Mouse (Mus musculus) hindbrain, embryonic 15.5 days (tissue): ENCODE results near the gene Rufy2. TPM values are rescaled to one million over a fixed set of nuclear protein-coding genes. Genes with fewer than 3 reads are reported as not detected.

Experiments used
- ATAC-seq: fragments of 200-750 bp; cut with Nextera tagmentation; 2 replicates; pipeline ENCODE4 v1.8.0; 2017; ENCODE audit warnings: low read depth, moderate number of reproducible peaks, moderate TSS enrichment; ENCODE audit not compliant: low FRiP score
- H3K27ac ChIP-seq: fragments of 300-500 bp; sonication (generic); replicated peaks from 2 replicates; pipeline ENCODE4 v1.5.1; 2015; ENCODE audit warnings: mild to moderate bottlenecking, inconsistent platforms
- H3K27me3 ChIP-seq: fragments of 300-500 bp; sonication (generic); 2 replicates; pipeline ENCODE4 v1.6.1; 2015; ENCODE audit warnings: control low read depth, inconsistent platforms
- H3K36me3 ChIP-seq: fragments of 300-500 bp; sonication (generic); 2 replicates; pipeline ENCODE4 v1.6.1; 2015; ENCODE audit warnings: control low read depth, inconsistent platforms
- H3K4me1 ChIP-seq: fragments of 300-500 bp; sonication (generic); replicated peaks from 2 replicates; pipeline ENCODE4 v1.6.1; 2015; ENCODE audit warnings: control low read depth, inconsistent platforms
- H3K4me2 ChIP-seq: fragments of 300-500 bp; sonication (generic); 2 replicates; pipeline ENCODE4 v1.6.1; 2015; ENCODE audit warnings: moderate library complexity, mild to moderate bottlenecking, inconsistent platforms
- H3K4me3 ChIP-seq: fragments of 300-500 bp; sonication (generic); 2 replicates; pipeline ENCODE4 v1.5.1; 2015; ENCODE audit warnings: mild to moderate bottlenecking, inconsistent platforms
- H3K9ac ChIP-seq: fragments of 300-500 bp; sonication (generic); 2 replicates; pipeline ENCODE4 v1.6.1; 2015; ENCODE audit warnings: inconsistent platforms
- H3K9me3 ChIP-seq: fragments of 300-500 bp; sonication (generic); 2 replicates; pipeline ENCODE4 v1.6.1; 2016; ENCODE audit warnings: control low read depth, inconsistent platforms
- WGBS: fragments of 180-500 bp; shearing (Covaris S2); methylation state at CpG from one replicate; pipeline ENCODE4 v1.1.7; 2015; 5-methylcytosine and 5-hydroxymethylcytosine counted together
- polyA plus RNA-seq: library from polyadenylated mRNA; unstranded; fragments of >200 nt; fragmentation: Nextera tagmentation; extraction: Ambion mirVana; gene quantifications from 2 replicates; pipeline ENCODE4 v1.2.1, GENCODE M21; 2015

Gene Rufy2
- polyA plus RNA-seq: 58.5 and 61.9 TPM in 2 replicates

GRCm38 (mm10) chr10:62980039-62980954 lies at the start of gene Rufy2:
Gene Rufy2 (plus strand): TSS chr10:62980223.
- no peaks in the 10 kb centered on the region for H3K9me3 ChIP-seq
- H3K9ac ChIP-seq: peak within 1 kb of the TSS; percentile 93
- peaks cover 21% of the 10 kb centered on the region for H3K36me3 ChIP-seq
- ATAC-seq: peak; percentile 93
- H3K4me1 ChIP-seq: peaks cover 8% of the 10 kb centered on the region
- under 1% methylated on average over 69 of the region's 77 CpGs for WGBS
- H3K27me3 ChIP-seq: no peaks in the 10 kb centered on the region
- H3K4me3 ChIP-seq: peak within 1 kb of the TSS; percentile 99
- peak within 1 kb of the TSS; percentile 89 for H3K27ac ChIP-seq
- peak within 1 kb of the TSS; percentile 54 for H3K4me2 ChIP-seq

- Histone ChIP-seq H3K4me1 (no peaks in the 10 kb centered on the region), H3K4me2 (no peak overlapping the region), H3K9me3 (no peaks in the 10 kb centered on the region), H3K27ac (no peak overlapping the region), H3K36me3 (peaks cover 50% of the 10 kb centered on the region), H3K4me3 (no peak overlapping the region), H3K9ac (no peak overlapping the region), H3K27me3 (no peaks in the 10 kb centered on the region)
- no peak for ATAC-seq
- 91% methylated on average over 1 of the region's 1 CpGs for WGBS
Observed at GRCm38 (mm10) chr10:62932381-62932780, 47.6 kb upstream of the Rufy2 start.

GRCm38 (mm10) chr10:62944975-62945580 lies 34.9 kb upstream of the Rufy2 start:
- Histone ChIP-seq H3K4me1 (0 out of 2 replicates have a peak, but pooled peaks cover 3% of the 10 kb centered on the region), H3K27me3 (no peaks in the 10 kb centered on the region), H3K27ac (no peak overlapping the region), H3K9ac (no peak overlapping the region), H3K36me3 (peaks cover 24% of the 10 kb centered on the region), H3K9me3 (no peaks in the 10 kb centered on the region), H3K4me2 (no peak overlapping the region), H3K4me3 (no peak overlapping the region)
- no peak for ATAC-seq
- 89% methylated on average over 10 of the region's 10 CpGs for WGBS

GRCm38 (mm10) chr10:62946738-62947471 lies 33.1 kb upstream of the Rufy2 start, which contains the start of gene Dna2:
Gene Dna2 (plus strand): TSS chr10:62947026.
- Histone ChIP-seq H3K4me2 (peak within 1 kb of the TSS; percentile 88), H3K9me3 (no peaks in the 10 kb centered on the region), H3K9ac (peak within 1 kb of the TSS; percentile 54), H3K27ac (peak within 1 kb of the TSS; percentile 82), H3K36me3 (peaks cover 24% of the 10 kb centered on the region), H3K4me3 (peak within 1 kb of the TSS; percentile 61), H3K27me3 (no peaks in the 10 kb centered on the region), H3K4me1 (0 out of 2 replicates have a peak, but pooled peaks cover 3% of the 10 kb centered on the region)
- under 1% methylated on average over 66 of the region's 68 CpGs for WGBS
- ATAC-seq: peak; percentile 93

- H3K36me3 ChIP-seq: peaks cover 15% of the 10 kb centered on the region
- H3K4me3 ChIP-seq: no peak overlapping the region
- no peak overlapping the region for H3K4me2 ChIP-seq
- ATAC-seq: no peak
- no peaks in the 10 kb centered on the region for H3K27me3 ChIP-seq
- H3K9ac ChIP-seq: no peak overlapping the region
- no peaks in the 10 kb centered on the region for H3K9me3 ChIP-seq
- 93% methylated on average over 7 of the region's 7 CpGs for WGBS
- H3K4me1 ChIP-seq: 0 out of 2 replicates have a peak, but pooled peaks cover 3% of the 10 kb centered on the region
- H3K27ac ChIP-seq: no peak overlapping the region
Observed at GRCm38 (mm10) chr10:62948551-62948950, 31.5 kb upstream of the Rufy2 start.

- Histone ChIP-seq H3K4me2 (no peak overlapping the region), H3K27me3 (no peaks in the 10 kb centered on the region), H3K4me3 (no peak overlapping the region), H3K9me3 (no peaks in the 10 kb centered on the region), H3K27ac (no peak overlapping the region), H3K36me3 (peaks cover 32% of the 10 kb centered on the region; the same call in 1 of the 2 replicates), H3K9ac (no peak overlapping the region), H3K4me1 (no peaks in the 10 kb centered on the region)
- 97% methylated on average over 7 of the region's 7 CpGs for WGBS
- no peak for ATAC-seq
Observed at GRCm38 (mm10) chr10:62963956-62964355, 16.1 kb upstream of the Rufy2 start.

GRCm38 (mm10) chr10:62965796-62966195 lies 14.2 kb upstream of the Rufy2 start:
- Histone ChIP-seq H3K4me3 (no peak overlapping the region), H3K4me2 (no peak overlapping the region), H3K4me1 (no peaks in the 10 kb centered on the region), H3K9ac (no peak overlapping the region), H3K27ac (no peak overlapping the region), H3K9me3 (no peaks in the 10 kb centered on the region), H3K36me3 (peaks cover 28% of the 10 kb centered on the region; the same call in 1 of the 2 replicates), H3K27me3 (no peaks in the 10 kb centered on the region)
- whole genome bisulfite sequencing: 92% methylated on average over 11 of the region's 11 CpGs
- ATAC-seq: no peak

GRCm38 (mm10) chr10:62966291-62966690 lies 13.7 kb upstream of the Rufy2 start:
- no peak overlapping the region for H3K4me3 ChIP-seq
- H3K9ac ChIP-seq: no peak overlapping the region
- H3K4me1 ChIP-seq: no peaks in the 10 kb centered on the region
- 93% methylated on average over 15 of the region's 15 CpGs for WGBS
- no peaks in the 10 kb centered on the region for H3K9me3 ChIP-seq
- no peak overlapping the region for H3K4me2 ChIP-seq
- H3K36me3 ChIP-seq: peaks cover 27% of the 10 kb centered on the region; the same call in 1 of the 2 replicates
- H3K27me3 ChIP-seq: no peaks in the 10 kb centered on the region
- no peak overlapping the region for H3K27ac ChIP-seq
- no peak for ATAC-seq

GRCm38 (mm10) chr10:62971821-62972220 lies 8.2 kb upstream of the Rufy2 start:
- no peak overlapping the region for H3K4me3 ChIP-seq
- H3K9ac ChIP-seq: no peak overlapping the region

GRCm38 (mm10) chr10:62979667-62980038 lies 370 bp upstream of the Rufy2 start:
- H3K4me2 ChIP-seq: peak overlapping the region; percentile 54

More at GRCm38 (mm10) chr10:62971821-62972220, 8.2 kb upstream of the Rufy2 start:
- ATAC-seq: no peak
- Histone ChIP-seq H3K27me3 (no peaks in the 10 kb centered on the region), H3K4me1 (no peaks in the 10 kb centered on the region), H3K9me3 (no peaks in the 10 kb centered on the region), H3K36me3 (0 out of 2 replicates have a peak, but pooled peaks cover 6% of the 10 kb centered on the region), H3K27ac (no peak overlapping the region), H3K4me2 (no peak overlapping the region)
- 47% methylated on average over 16 of the region's 16 CpGs for WGBS

GRCm38 (mm10) chr10:62984072-62984471 lies 4.0 kb downstream of the Rufy2 start:
- 98% methylated on average over 11 of the region's 11 CpGs for WGBS
- peaks cover 8% of the 10 kb centered on the region for H3K4me1 ChIP-seq

More at GRCm38 (mm10) chr10:62979667-62980038, 370 bp upstream of the Rufy2 start:
- Histone ChIP-seq H3K9me3 (no peaks in the 10 kb centered on the region), H3K4me3 (peak overlapping the region; percentile 99), H3K27me3 (no peaks in the 10 kb centered on the region), H3K4me1 (peaks cover 8% of the 10 kb centered on the region), H3K27ac (peak overlapping the region; percentile 89), H3K36me3 (peaks cover 16% of the 10 kb centered on the region), H3K9ac (peak overlapping the region; percentile 23)
- 7% methylated on average over 10 of the region's 10 CpGs for WGBS
- no peak; the same call in 1 of the 2 replicates for ATAC-seq

More at GRCm38 (mm10) chr10:62984072-62984471, 4.0 kb downstream of the Rufy2 start:
- no peak overlapping the region for H3K4me3 ChIP-seq
- no peaks in the 10 kb centered on the region for H3K9me3 ChIP-seq
- no peak overlapping the region for H3K4me2 ChIP-seq
- H3K27me3 ChIP-seq: no peaks in the 10 kb centered on the region
- no peak overlapping the region for H3K9ac ChIP-seq
- no peak overlapping the region for H3K27ac ChIP-seq
- H3K36me3 ChIP-seq: peaks cover 33% of the 10 kb centered on the region
- no peak for ATAC-seq
